Mouse (Mus musculus): ENCODE measurements around the gene Kif5c. TPM values are rescaled to one million over a fixed set of nuclear protein-coding genes. Genes with fewer than 3 reads are reported as not detected.

The Kif5c gene
- polyA plus RNA-seq, 1 experiment: 0.37 TPM

- H3K4me1 ChIP-seq (ENCODE audit: control insufficient read depth, insufficient read depth, low read length): peaks cover 4% of the 10 kb centered on the region
- WGBS: 30% methylated on average over 11 of the region's 11 CpGs
- DNase-seq: no peak
- no peak overlapping the region for H3K4me3 ChIP-seq (replicated peaks; ENCODE audit: extremely low read depth, low read depth, low read length)
- TF ChIP-seq CTCF (IDR thresholded peaks at IDR 0.05; ENCODE audit: insufficient read depth, low read length): no peak
- no peak for TF ChIP-seq POLR2A (IDR thresholded peaks at IDR 0.05; ENCODE audit: borderline replicate concordance, extremely low read depth, low read depth, low read length)
Observed at GRCm38 (mm10) chr2:49811420-49811819, 192.3 kb downstream of the Kif5c start.

- H3K4me3 ChIP-seq (replicated peaks; ENCODE audit: extremely low read depth, low read depth, low read length): no peak overlapping the region
- DNase-seq: peak; percentile 65
- TF ChIP-seq CTCF (IDR thresholded peaks at IDR 0.05; ENCODE audit: insufficient read depth, low read length): no peak
- 12% methylated on average over 4 of the region's 4 CpGs for WGBS
- peaks cover 4% of the 10 kb centered on the region for H3K4me1 ChIP-seq (ENCODE audit: control insufficient read depth, insufficient read depth, low read length)
Observed at GRCm38 (mm10) chr2:49811871-49812363, 192.8 kb downstream of the Kif5c start.

- no peak for DNase-seq
- Histone ChIP-seq H3K4me3 (replicated peaks; ENCODE audit: extremely low read depth, low read depth, low read length) (no peak overlapping the region), H3K4me1 (ENCODE audit: control insufficient read depth, insufficient read depth, low read length) (peaks cover 4% of the 10 kb centered on the region)
- no peak for TF ChIP-seq POLR2A (IDR thresholded peaks at IDR 0.05; ENCODE audit: borderline replicate concordance, extremely low read depth, low read depth, low read length)
- TF ChIP-seq CTCF (IDR thresholded peaks at IDR 0.05; ENCODE audit: insufficient read depth, low read length): no peak
- 47% methylated on average over 4 of the region's 4 CpGs for WGBS
Observed at GRCm38 (mm10) chr2:49813151-49813550, 194.1 kb downstream of the Kif5c start.

- peaks cover 4% of the 10 kb centered on the region for H3K4me1 ChIP-seq (ENCODE audit: control insufficient read depth, insufficient read depth, low read length)
- WGBS: 44% methylated on average over 6 of the region's 6 CpGs
- no peak for TF ChIP-seq POLR2A (IDR thresholded peaks at IDR 0.05; ENCODE audit: borderline replicate concordance, extremely low read depth, low read depth, low read length)
- TF ChIP-seq CTCF (IDR thresholded peaks at IDR 0.05; ENCODE audit: insufficient read depth, low read length): no peak
- no peak overlapping the region for H3K4me3 ChIP-seq (replicated peaks; ENCODE audit: extremely low read depth, low read depth, low read length)
- no peak for DNase-seq
Observed at GRCm38 (mm10) chr2:49814011-49814410, 194.9 kb downstream of the Kif5c start.

GRCm38 (mm10) chr2:49815696-49816320, 196.7 kb downstream of the Kif5c start:
- no peak for DNase-seq
- Histone ChIP-seq H3K4me1 (ENCODE audit: control insufficient read depth, insufficient read depth, low read length) (peaks cover 4% of the 10 kb centered on the region), H3K4me3 (replicated peaks; ENCODE audit: extremely low read depth, low read depth, low read length) (no peak overlapping the region)
- no peak for TF ChIP-seq POLR2A (IDR thresholded peaks at IDR 0.05; ENCODE audit: borderline replicate concordance, extremely low read depth, low read depth, low read length)
- no peak for TF ChIP-seq CTCF (IDR thresholded peaks at IDR 0.05; ENCODE audit: insufficient read depth, low read length)
- 45% methylated on average over 3 of the region's 3 CpGs for WGBS

GRCm38 (mm10) chr2:49816549-49816948, 197.5 kb downstream of the Kif5c start:
- H3K4me3 ChIP-seq (replicated peaks; ENCODE audit: extremely low read depth, low read depth, low read length): no peak overlapping the region
- TF ChIP-seq CTCF (IDR thresholded peaks at IDR 0.05; ENCODE audit: insufficient read depth, low read length) (no peak), POLR2A (IDR thresholded peaks at IDR 0.05; ENCODE audit: borderline replicate concordance, extremely low read depth, low read depth, low read length) (no peak)
- 84% methylated on average over 5 of the region's 5 CpGs for WGBS
- DNase-seq: no peak
- H3K4me1 ChIP-seq (ENCODE audit: control insufficient read depth, insufficient read depth, low read length): peaks cover 4% of the 10 kb centered on the region

GRCm38 (mm10) chr2:49817151-49817550, 198.1 kb downstream of the Kif5c start:
- no peak for DNase-seq
- H3K4me3 ChIP-seq (replicated peaks; ENCODE audit: extremely low read depth, low read depth, low read length): no peak overlapping the region
- 80% methylated on average over 3 of the region's 3 CpGs for WGBS
- TF ChIP-seq POLR2A (IDR thresholded peaks at IDR 0.05; ENCODE audit: borderline replicate concordance, extremely low read depth, low read depth, low read length) (no peak), CTCF (IDR thresholded peaks at IDR 0.05; ENCODE audit: insufficient read depth, low read length) (no peak)
- peaks cover 3% of the 10 kb centered on the region for H3K4me1 ChIP-seq (ENCODE audit: control insufficient read depth, insufficient read depth, low read length)

- Histone ChIP-seq H3K4me1 (ENCODE audit: control insufficient read depth, insufficient read depth, low read length) (no peaks in the 10 kb centered on the region; the same call in 1 of the 2 replicates), H3K4me3 (replicated peaks; ENCODE audit: extremely low read depth, low read depth, low read length) (no peak overlapping the region)
- TF ChIP-seq POLR2A (IDR thresholded peaks at IDR 0.05; ENCODE audit: borderline replicate concordance, extremely low read depth, low read depth, low read length) (no peak), CTCF (IDR thresholded peaks at IDR 0.05; ENCODE audit: insufficient read depth, low read length) (no peak)
- DNase-seq: no peak
- WGBS: 77% methylated on average over 5 of the region's 5 CpGs
Observed at GRCm38 (mm10) chr2:49818126-49818525, 199.0 kb downstream of the Kif5c start.

GRCm38 (mm10) chr2:49822312-49822711, 203.2 kb downstream of the Kif5c start:
- TF ChIP-seq CTCF (IDR thresholded peaks at IDR 0.05; ENCODE audit: insufficient read depth, low read length) (no peak), POLR2A (IDR thresholded peaks at IDR 0.05; ENCODE audit: borderline replicate concordance, extremely low read depth, low read depth, low read length) (no peak)
- DNase-seq: no peak
- 69% methylated on average over 1 of the region's 1 CpGs for WGBS

More at GRCm38 (mm10) chr2:49822312-49822711, 203.2 kb downstream of the Kif5c start:
- no peak overlapping the region for H3K4me3 ChIP-seq (replicated peaks; ENCODE audit: extremely low read depth, low read depth, low read length)
- H3K4me1 ChIP-seq (ENCODE audit: control insufficient read depth, insufficient read depth, low read length): no peaks in the 10 kb centered on the region

Other genes with a start within 250 kb of the Kif5c start
- gene Epc2, start 167.8 kb upstream of the Kif5c start, polyA plus RNA-seq (2012; rRNA removed): 7.7 and 8.1 TPM in 2 replicates
- 1.0 and 1.5 TPM in 2 replicates for gene Lypd6b, start 168.4 kb downstream of the Kif5c start, polyA plus RNA-seq (2012; rRNA removed)